Mouse (Mus musculus): Measurements from ENCODE around the gene Sergef.

DNA sequence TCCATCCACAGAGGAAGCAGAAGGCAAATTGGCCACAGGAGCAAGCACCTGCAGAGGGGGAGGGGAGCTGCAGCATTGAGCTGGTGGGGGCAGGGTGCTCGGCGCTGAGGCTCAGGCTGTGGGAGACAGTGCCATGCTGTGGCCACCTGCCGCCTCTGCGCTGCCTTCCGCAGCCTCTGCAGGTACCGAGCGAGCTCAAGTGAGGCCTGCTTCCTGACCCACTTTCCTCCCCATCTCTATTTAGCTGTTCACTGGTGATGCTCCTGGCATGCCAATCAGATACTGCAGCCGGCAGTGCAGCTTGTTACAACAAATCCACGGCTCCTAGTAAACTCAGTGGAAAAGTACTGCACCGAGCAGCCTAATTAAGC is 104.2 kb downstream of the Sergef start:
- TF ChIP-seq POLR2A (IDR thresholded peaks at IDR 0.05; ENCODE audit: extremely low read depth, insufficient read depth, low read length): no peak
- peak; percentile 46 for TF ChIP-seq CTCF (IDR thresholded peaks at IDR 0.05; ENCODE audit: extremely low read depth, insufficient read depth, low read length)
